ENCODE assay signal across 9 mouse cellular contexts in the genomic region with DNA sequence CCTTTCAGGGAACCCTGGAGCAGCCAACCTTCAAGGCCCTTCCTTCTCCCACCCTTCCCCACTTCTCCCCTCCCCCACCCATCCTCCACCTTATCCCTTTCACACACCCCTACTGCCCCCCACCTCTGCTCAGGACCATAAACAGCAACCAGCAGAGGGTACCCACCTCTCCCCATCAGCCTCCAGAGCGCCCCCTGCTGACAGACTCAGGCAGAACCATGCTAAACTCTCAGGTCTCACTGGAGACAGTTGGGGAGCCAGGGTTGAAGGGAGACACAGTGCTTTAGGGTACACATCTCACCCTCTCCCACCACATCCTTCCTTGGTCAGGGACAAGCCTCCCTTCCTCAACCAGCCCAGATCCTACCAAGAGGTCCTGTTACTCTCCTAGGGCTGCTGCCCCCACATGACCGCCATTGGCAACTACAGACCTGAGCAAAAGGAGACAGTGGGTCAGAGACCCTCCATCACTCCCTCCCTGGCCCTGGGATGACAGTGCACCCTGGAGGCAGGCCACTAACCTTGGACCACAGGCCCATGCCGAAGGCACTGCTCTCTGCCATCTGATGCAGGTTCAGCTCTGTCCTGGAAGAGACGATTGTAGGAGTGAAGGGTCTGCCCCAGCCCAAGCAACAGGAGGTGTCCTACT. TPM values are rescaled to one million over a fixed set of nuclear protein-coding genes. Genes with fewer than 3 reads are reported as not detected.
DNase-seq lines count a peak whose midpoint lies in the region; ATAC-seq and TF ChIP-seq lines count a peak whose summit lies in the region.
"Had no signal": no experiment of that assay in that cellular context is flagged by ENCODE, and none has a peak within 500 bp of the region (broad histone marks: within the 10 kb centered on the region; RNA-seq: fewer than 3 reads in every experiment).

No protein-coding gene starts in this region.

- no peaks in the 10 kb centered on the region for H3K36me3 ChIP-seq in liver, adult 2 months (ENCODE audit: control insufficient read depth, insufficient read depth, low read length)
- H3K36me3 ChIP-seq in liver, embryonic 12.5 days = no peaks in the 10 kb centered on the region
- no peaks in the 10 kb centered on the region for H3K36me3 ChIP-seq in midbrain, embryonic 14.5 days (ENCODE audit: control insufficient read depth, insufficient read depth, low read length)
- H3K36me3 ChIP-seq: embryonic facial prominence, embryonic 12.5 days had no signal

- ATAC-seq in cerebellum, adult (ENCODE audit: insufficient number of reproducible peaks, low FRiP score, low TSS enrichment) = no peak
- no peak for ATAC-seq in liver, embryonic 12.5 days
- no peak for ATAC-seq in midbrain, embryonic 14.5 days (ENCODE audit: low FRiP score, low TSS enrichment)
- no peak for ATAC-seq in activated CD4-positive, CD25-positive, alpha-beta regulatory T cell, adult 4 months

- TF ChIP-seq POLR2A in liver, adult 2 months (IDR thresholded peaks at IDR 0.05; ENCODE audit: extremely low read depth, insufficient read depth, low read length) = no peak
- TF ChIP-seq POLR2A in cerebellum, adult 2 months (IDR thresholded peaks at IDR 0.05; ENCODE audit: borderline replicate concordance, insufficient read depth, low read length) = no peak

- peak; percentile 37 for DNase-seq in cerebellum, adult 11 months
- no peak for DNase-seq in liver, adult 2 months (ENCODE audit: extremely low read depth, low read depth, low spot score)
- DNase-seq in cerebellum, adult 2 months = peak; percentile 31 to 57
- peak; percentile 37 for DNase-seq in kidney, adult 9 months
- DNase-seq in midbrain, embryonic 14.5 days = peak; percentile 51

- no peak overlapping the region for H3K9ac ChIP-seq in liver, adult 2 months (ENCODE audit: low read depth, low read length)
- no peak overlapping the region for H3K9ac ChIP-seq in liver, embryonic 12.5 days
- H3K9ac ChIP-seq in midbrain, embryonic 14.5 days (replicated peaks; ENCODE audit: low read length) = no peak overlapping the region
- H3K9ac ChIP-seq: embryonic facial prominence, embryonic 12.5 days had no signal

- no peaks in the 10 kb centered on the region for H3K9me3 ChIP-seq in liver, embryonic 12.5 days (replicated peaks)
- H3K9me3 ChIP-seq in midbrain, embryonic 14.5 days (ENCODE audit: control insufficient read depth, low read length) = no peaks in the 10 kb centered on the region
- H3K9me3 ChIP-seq: embryonic facial prominence, embryonic 12.5 days had no signal

- H3K4me3 ChIP-seq in liver, adult 2 months (ENCODE audit: insufficient read depth, low read depth, low read length) = no peak overlapping the region
- no peak overlapping the region for H3K4me3 ChIP-seq in liver, embryonic 12.5 days
- no peak overlapping the region for H3K4me3 ChIP-seq in cerebellum, adult 2 months (replicated peaks; ENCODE audit: insufficient read depth, low read depth, low read length)
- H3K4me3 ChIP-seq in midbrain, embryonic 14.5 days (replicated peaks; ENCODE audit: low read depth, low read length) = no peak overlapping the region
- H3K4me3 ChIP-seq: embryonic facial prominence, embryonic 12.5 days had no signal

- peak; percentile 80 for TF ChIP-seq CTCF in liver, adult 2 months (IDR thresholded peaks at IDR 0.05; ENCODE audit: low read depth, low read length)
- TF ChIP-seq CTCF in cerebellum, adult 2 months (IDR thresholded peaks at IDR 0.05; ENCODE audit: borderline replicate concordance, insufficient read depth, low read depth, low read length) = peak; percentile 70

- no peaks in the 10 kb centered on the region for H3K4me1 ChIP-seq in liver, adult 2 months (ENCODE audit: control insufficient read depth, insufficient read depth, low read length)
- no peaks in the 10 kb centered on the region for H3K4me1 ChIP-seq in liver, embryonic 12.5 days
- H3K4me1 ChIP-seq in cerebellum, adult 2 months (ENCODE audit: control insufficient read depth, insufficient read depth, low read length) = peaks cover 9% of the 10 kb centered on the region
- no peaks in the 10 kb centered on the region; the same call in 1 of the 2 replicates for H3K4me1 ChIP-seq in midbrain, embryonic 14.5 days (ENCODE audit: control insufficient read depth, insufficient read depth, low read length)
- H3K4me1 ChIP-seq: embryonic facial prominence, embryonic 12.5 days had no signal

- no peak overlapping the region for H3K27ac ChIP-seq in liver, adult 2 months (replicated peaks; ENCODE audit: insufficient read depth, low read depth, low read length)
- no peak overlapping the region for H3K27ac ChIP-seq in liver, embryonic 12.5 days
- H3K27ac ChIP-seq in cerebellum, adult 2 months (ENCODE audit: insufficient read depth, low read length) = no peak overlapping the region
- no peak overlapping the region for H3K27ac ChIP-seq in midbrain, embryonic 14.5 days (replicated peaks; ENCODE audit: low read depth, low read length)
- H3K27ac ChIP-seq: embryonic facial prominence, embryonic 12.5 days had no signal

- H3K4me2 ChIP-seq in liver, embryonic 12.5 days = no peak overlapping the region
- H3K4me2 ChIP-seq in midbrain, embryonic 14.5 days (ENCODE audit: low read length) = no peak overlapping the region
- H3K4me2 ChIP-seq: embryonic facial prominence, embryonic 12.5 days had no signal

- WGBS in liver, adult 2 months = 52% methylated on average over 4 of the region's 4 CpGs
- WGBS in liver, embryonic 12.5 days (ENCODE audit: insufficient replicate concordance) = 22% methylated on average over 4 of the region's 4 CpGs
- WGBS in cerebellum, adult 2 months = 54% methylated on average over 4 of the region's 4 CpGs
- 51% methylated on average over 4 of the region's 4 CpGs for WGBS in midbrain, embryonic 14.5 days

- no peaks in the 10 kb centered on the region for H3K27me3 ChIP-seq in liver, adult 2 months (ENCODE audit: control insufficient read depth, insufficient read depth, low read length)
- no peaks in the 10 kb centered on the region; the same call in 1 of the 2 replicates for H3K27me3 ChIP-seq in liver, embryonic 12.5 days (replicated peaks)
- H3K27me3 ChIP-seq in cerebellum, adult 2 months (ENCODE audit: control insufficient read depth, insufficient read depth, low read length) = no peaks in the 10 kb centered on the region
- H3K27me3 ChIP-seq in midbrain, embryonic 14.5 days (ENCODE audit: control insufficient read depth, insufficient read depth, low read length) = no peaks in the 10 kb centered on the region

- H3K79me2 ChIP-seq in liver, adult 2 months (ENCODE audit: control insufficient read depth, insufficient read depth, low read length) = no peaks in the 10 kb centered on the region

RNA-seq across cellular contexts. Expression of gene Myo18b, which starts 31.3 kb away (rescaled TPM):
- total RNA-seq in liver, adult 2 months (2014; rRNA removed) = 0.20 and 0.28 TPM in 2 replicates
- 0.02 and 0.04 TPM in 2 replicates for polyA plus RNA-seq in liver, adult 2 months (2012; rRNA removed)
- 0.08 and 0.11 TPM in 2 replicates for polyA plus RNA-seq in liver, embryonic 12.5 days (2016; fragmentation: Nextera tagmentation; extraction: Ambion mirVana)
- polyA plus RNA-seq in cerebellum, adult 2 months (2012; rRNA removed) = 0.55 and 0.69 TPM in 2 replicates
- 0.87 and 1.4 TPM in 2 replicates for polyA plus RNA-seq in midbrain, embryonic 14.5 days (2014; fragmentation: Nextera tagmentation; extraction: Ambion mirVana)
- not detected for polyA plus RNA-seq in activated CD4-positive, CD25-positive, alpha-beta regulatory T cell, adult 4 months (2017; shearing (Covaris generic))
